ENCODE assay signal across 17 mouse cellular contexts in genomic region chr13:93952466-93952865, GRCm38 (mm10).
DNase-seq lines count a peak whose midpoint lies in the region; ATAC-seq lines count a peak whose summit lies in the region.
"Had no signal": no experiment of that assay in that cellular context is flagged by ENCODE, and none has a peak within 500 bp of the region (broad histone marks: within the 10 kb centered on the region; RNA-seq: fewer than 3 reads in every experiment).

No protein-coding gene starts in this region.

- H3K4me3 ChIP-seq in midbrain, embryonic 16.5 days (ENCODE audit: low read depth, low read length), result no peak overlapping the region
- H3K4me3 ChIP-seq: embryonic facial prominence, embryonic 12.5 days; forebrain, embryonic 15.5 days; heart, embryonic 12.5 days; hindbrain, embryonic 15.5 days had no signal

- H3K4me1 ChIP-seq in midbrain, embryonic 16.5 days (ENCODE audit: control insufficient read depth, insufficient read depth, low read length), result no peaks in the 10 kb centered on the region
- H3K4me1 ChIP-seq: embryonic facial prominence, embryonic 12.5 days; forebrain, embryonic 15.5 days; hindbrain, embryonic 15.5 days had no signal

- WGBS in midbrain, embryonic 16.5 days, result 95% methylated on average over 4 of the region's 4 CpGs

- ATAC-seq in midbrain, embryonic 16.5 days, result no peak
- ATAC-seq: forebrain, embryonic 15.5 days; intestine, embryonic 16.5 days had no signal

- no peak overlapping the region for H3K9ac ChIP-seq in midbrain, embryonic 16.5 days (ENCODE audit: low read depth, low read length)
- H3K9ac ChIP-seq: embryonic facial prominence, embryonic 12.5 days; forebrain, embryonic 15.5 days; heart, embryonic 12.5 days; hindbrain, embryonic 15.5 days had no signal

- H3K27ac ChIP-seq in midbrain, embryonic 16.5 days (ENCODE audit: low read length), result no peak overlapping the region
- H3K27ac ChIP-seq: embryonic facial prominence, embryonic 12.5 days; forebrain, embryonic 15.5 days; hindbrain, embryonic 15.5 days had no signal

- DNase-seq in 416B (ENCODE audit: low read depth), result peak; percentile 51
- peak; percentile 76 for DNase-seq in adrenal gland, adult 2 months
- peak; percentile 19 for DNase-seq in adrenal gland, postnatal 25 days
- no peak for DNase-seq in right cerebral cortex, adult 18-20 months
- no peak for DNase-seq in lung, postnatal 10 days
- DNase-seq: cerebellum, adult 11 months; cerebellum, adult 9-10 months; cerebellum, postnatal 25 days; gastrocnemius, postnatal 14 days; heart, postnatal 36 days; kidney, adult 2 months had no signal

- H3K9me3 ChIP-seq in midbrain, embryonic 16.5 days (replicated peaks; ENCODE audit: control insufficient read depth, low read length, poor library complexity, severe bottlenecking), result no peaks in the 10 kb centered on the region
- H3K9me3 ChIP-seq: embryonic facial prominence, embryonic 12.5 days; forebrain, embryonic 15.5 days; heart, embryonic 12.5 days; hindbrain, embryonic 15.5 days had no signal

- no peak overlapping the region for H3K4me2 ChIP-seq in midbrain, embryonic 16.5 days (ENCODE audit: low read length)
- H3K4me2 ChIP-seq: embryonic facial prominence, embryonic 12.5 days; forebrain, embryonic 15.5 days; heart, embryonic 12.5 days; hindbrain, embryonic 15.5 days had no signal

- H3K27me3 ChIP-seq in midbrain, embryonic 16.5 days (ENCODE audit: control insufficient read depth, insufficient read depth, low read depth, low read length), result no peaks in the 10 kb centered on the region
- H3K27me3 ChIP-seq: embryonic facial prominence, embryonic 12.5 days; forebrain, embryonic 15.5 days; heart, embryonic 12.5 days; hindbrain, embryonic 15.5 days had no signal

- no peaks in the 10 kb centered on the region for H3K36me3 ChIP-seq in midbrain, embryonic 16.5 days (ENCODE audit: control insufficient read depth, insufficient read depth, low read length)
- H3K36me3 ChIP-seq: embryonic facial prominence, embryonic 12.5 days; forebrain, embryonic 15.5 days; heart, embryonic 12.5 days; hindbrain, embryonic 15.5 days had no signal

Comparison
In these comparisons a context has a peak if more than half of its experiments do, and no peak if none do; other contexts are left out.
1. DNase-seq: peak in 416B (single experiment), adrenal gland, adult 2 months (single experiment) and adrenal gland, postnatal 25 days (single experiment); none in right cerebral cortex, adult 18-20 months (single experiment) and lung, postnatal 10 days (single experiment).